Mouse (Mus musculus): Measurements from ENCODE around the gene Sapcd1. TPM values are rescaled to one million over a fixed set of nuclear protein-coding genes. Genes with fewer than 3 reads are reported as not detected.
"Not testable (repeated sequence)": the region's sequence is repeated elsewhere in the genome, so short reads cannot be mapped to it uniquely, and the experiment has no call there.

The Sapcd1 gene
- polyA plus RNA-seq, 1 experiment = 18.9 TPM

- 94% methylated on average over 17 of the region's 17 CpGs for WGBS
- H3K27ac ChIP-seq (ENCODE audit: control insufficient read depth, insufficient read depth, low read depth, low read length, poor library complexity) = no peak overlapping the region
- TF ChIP-seq CTCF (IDR thresholded peaks at IDR 0.05; ENCODE audit: control insufficient read depth, insufficient read depth, low read length) (no peak), POLR2A (IDR thresholded peaks at IDR 0.05; ENCODE audit: borderline replicate concordance, control insufficient read depth, low read depth, low read length) (no peak)
- peaks cover 5% of the 10 kb centered on the region; the same call in 1 of the 2 replicates for H3K4me1 ChIP-seq (ENCODE audit: control insufficient read depth, insufficient read depth, low read length)
- H3K4me3 ChIP-seq (replicated peaks; ENCODE audit: control insufficient read depth, low read depth, low read length) = no peak overlapping the region
Observed at GRCm38 (mm10) chr17:35004075-35004717, 23.6 kb downstream of the Sapcd1 start.

GRCm38 (mm10) chr17:35003022-35003838 is 24.6 kb downstream of the Sapcd1 start:
- H3K4me3 ChIP-seq (replicated peaks; ENCODE audit: control insufficient read depth, low read depth, low read length) = peak overlapping the region; percentile 44
- peak overlapping the region; percentile 31; the same call in 1 of the 2 replicates for H3K27ac ChIP-seq (ENCODE audit: control insufficient read depth, insufficient read depth, low read depth, low read length, poor library complexity)
- TF ChIP-seq POLR2A (IDR thresholded peaks at IDR 0.05; ENCODE audit: borderline replicate concordance, control insufficient read depth, low read depth, low read length) = no peak
- TF ChIP-seq CTCF (IDR thresholded peaks at IDR 0.05; ENCODE audit: control insufficient read depth, insufficient read depth, low read length) = no peak
- peaks cover 5% of the 10 kb centered on the region; the same call in 1 of the 2 replicates for H3K4me1 ChIP-seq (ENCODE audit: control insufficient read depth, insufficient read depth, low read length)
- 29% methylated on average over 9 of the region's 9 CpGs for WGBS

- TF ChIP-seq CTCF (IDR thresholded peaks at IDR 0.05; ENCODE audit: control insufficient read depth, insufficient read depth, low read length) (no peak), POLR2A (IDR thresholded peaks at IDR 0.05; ENCODE audit: borderline replicate concordance, control insufficient read depth, low read depth, low read length) (0 out of 2 replicates have a peak, but pooled peaks have one; percentile 41)
- H3K4me3 ChIP-seq (replicated peaks; ENCODE audit: control insufficient read depth, low read depth, low read length) = peak overlapping the region; percentile 92
- H3K4me1 ChIP-seq (ENCODE audit: control insufficient read depth, insufficient read depth, low read length) = peaks cover 5% of the 10 kb centered on the region; the same call in 1 of the 2 replicates
- H3K27ac ChIP-seq (ENCODE audit: control insufficient read depth, insufficient read depth, low read depth, low read length, poor library complexity) = peak overlapping the region; percentile 100
- WGBS = under 1% methylated on average over 12 of the region's 12 CpGs
Observed at GRCm38 (mm10) chr17:35002153-35002865, 25.5 kb downstream of the Sapcd1 start.

GRCm38 (mm10) chr17:35001452-35002152 is 26.2 kb downstream of the Sapcd1 start:
- H3K4me3 ChIP-seq (replicated peaks; ENCODE audit: control insufficient read depth, low read depth, low read length) = peak overlapping the region; percentile 92
- H3K4me1 ChIP-seq (ENCODE audit: control insufficient read depth, insufficient read depth, low read length) = peaks cover 5% of the 10 kb centered on the region; the same call in 1 of the 2 replicates
- peak overlapping the region; percentile 100 for H3K27ac ChIP-seq (ENCODE audit: control insufficient read depth, insufficient read depth, low read depth, low read length, poor library complexity)
- TF ChIP-seq CTCF (IDR thresholded peaks at IDR 0.05; ENCODE audit: control insufficient read depth, insufficient read depth, low read length) = no peak
- no peak for TF ChIP-seq POLR2A (IDR thresholded peaks at IDR 0.05; ENCODE audit: borderline replicate concordance, control insufficient read depth, low read depth, low read length)
- WGBS = under 1% methylated on average over 35 of the region's 35 CpGs

- H3K4me1 ChIP-seq (ENCODE audit: control insufficient read depth, insufficient read depth, low read length) = peaks cover 7% of the 10 kb centered on the region
Observed at GRCm38 (mm10) chr17:35000717-35001451, 26.9 kb downstream of the Sapcd1 start, which contains the start of gene Vars. Vars (plus strand) TSS chr17:35000987.

GRCm38 (mm10) chr17:34999871-35000716 is 27.7 kb downstream of the Sapcd1 start:
- H3K4me3 ChIP-seq (replicated peaks; ENCODE audit: control insufficient read depth, low read depth, low read length) = peak overlapping the region; percentile 92
- peak overlapping the region; percentile 100 for H3K27ac ChIP-seq (ENCODE audit: control insufficient read depth, insufficient read depth, low read depth, low read length, poor library complexity)
- peak; percentile 35; the same call in 1 of the 2 replicates for TF ChIP-seq POLR2A (IDR thresholded peaks at IDR 0.05; ENCODE audit: borderline replicate concordance, control insufficient read depth, low read depth, low read length)
- not testable (repeated sequence) for H3K4me1 ChIP-seq (ENCODE audit: control insufficient read depth, insufficient read depth, low read length)
- 2% methylated on average over 30 of the region's 32 CpGs for WGBS

More at GRCm38 (mm10) chr17:35000717-35001451, 26.9 kb downstream of the Sapcd1 start, which contains the start of gene Vars:
- TF ChIP-seq CTCF (IDR thresholded peaks at IDR 0.05; ENCODE audit: control insufficient read depth, insufficient read depth, low read length) = no peak
- TF ChIP-seq POLR2A (IDR thresholded peaks at IDR 0.05; ENCODE audit: borderline replicate concordance, control insufficient read depth, low read depth, low read length) = peak; percentile 64; the same call in 1 of the 2 replicates
- peak within 1 kb of the TSS; percentile 92 for H3K4me3 ChIP-seq (replicated peaks; ENCODE audit: control insufficient read depth, low read depth, low read length)
- WGBS = under 1% methylated on average over 83 of the region's 83 CpGs
- H3K27ac ChIP-seq (ENCODE audit: control insufficient read depth, insufficient read depth, low read depth, low read length, poor library complexity) = peak within 1 kb of the TSS; percentile 100

All from bone marrow, adult 2 months (tissue).